10 mouse cellular contexts compared by ENCODE assay signal in the genomic region with DNA sequence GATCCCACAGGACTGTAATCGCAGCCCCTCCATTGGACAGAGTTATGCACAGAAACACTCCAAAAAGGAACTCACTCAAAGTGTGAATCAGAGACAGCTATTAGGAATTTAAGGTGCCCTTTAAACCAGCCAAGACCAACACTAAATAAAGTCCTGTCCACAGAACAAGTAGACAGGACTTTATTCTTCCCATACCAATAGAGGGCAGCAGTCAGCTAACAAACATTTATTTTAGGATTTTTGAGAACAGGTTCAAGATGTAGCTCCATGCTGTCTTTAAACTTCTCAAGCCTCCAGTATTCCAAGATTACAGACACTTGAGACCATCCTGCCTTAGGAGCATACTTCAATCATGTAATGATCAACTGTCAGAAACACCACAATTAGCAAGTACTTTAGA. TPM values are rescaled to one million over a fixed set of nuclear protein-coding genes. Genes with fewer than 3 reads are reported as not detected.
DNase-seq lines count a peak whose midpoint lies in the region; ATAC-seq and TF ChIP-seq lines count a peak whose summit lies in the region.
"Had no signal": no experiment of that assay in that cellular context is flagged by ENCODE, and none has a peak within 500 bp of the region (broad histone marks: within the 10 kb centered on the region; RNA-seq: fewer than 3 reads in every experiment).

No protein-coding gene starts in this region.

- TF ChIP-seq CTCF in heart, postnatal 0 days (IDR thresholded peaks at IDR 0.05; ENCODE audit: low read depth): peak; percentile 48

- peak; percentile 26 for DNase-seq in heart, postnatal 0 days (ENCODE audit: low spot score)
- no peak for DNase-seq in heart, adult 9 months (ENCODE audit: low spot score in 2 of 2)
- DNase-seq in lung, postnatal 10 days: peak; percentile 19
- no peak for DNase-seq in lung, adult 18-20 months
- peak; percentile 56 for DNase-seq in ZHBTc4 (ENCODE audit: low read depth, low spot score)
- peak; percentile 64 for DNase-seq in splenic B cell, adult 2 months (ENCODE audit: low read depth, low spot score)
- DNase-seq: cerebellum, adult 11-12 months had no signal

- H3K27ac ChIP-seq in heart, postnatal 0 days (ENCODE audit: low read depth): no peak overlapping the region
- H3K27ac ChIP-seq: macrophage; neural tube, embryonic 12.5 days had no signal

- WGBS in heart, postnatal 0 days: 98% methylated on average over 1 of the region's 1 CpGs

- no peak overlapping the region for H3K4me3 ChIP-seq in heart, postnatal 0 days (ENCODE audit: low read depth, low read length)
- H3K4me3 ChIP-seq: neural tube, embryonic 12.5 days had no signal

- ATAC-seq in heart, postnatal 0 days (ENCODE audit: insufficient read depth, low read depth): no peak
- no peak for ATAC-seq in frontal cortex, adult (ENCODE audit: low TSS enrichment)

- no peaks in the 10 kb centered on the region for H3K27me3 ChIP-seq in heart, postnatal 0 days (ENCODE audit: control insufficient read depth, insufficient read depth, low read length)
- H3K27me3 ChIP-seq in splenic B cell, adult 2 months (ENCODE audit: control insufficient read depth, insufficient read depth, low read length, poor library complexity, severe bottlenecking): no peaks in the 10 kb centered on the region
- H3K27me3 ChIP-seq: neural tube, embryonic 12.5 days had no signal

- no peaks in the 10 kb centered on the region for H3K9me3 ChIP-seq in heart, postnatal 0 days (replicated peaks; ENCODE audit: control insufficient read depth, low read length)
- H3K9me3 ChIP-seq: neural tube, embryonic 12.5 days had no signal

- peaks cover 14% of the 10 kb centered on the region for H3K4me1 ChIP-seq in heart, postnatal 0 days (ENCODE audit: control insufficient read depth, insufficient read depth)

- H3K4me2 ChIP-seq in heart, postnatal 0 days (ENCODE audit: low read depth, low read length): no peak overlapping the region
- H3K4me2 ChIP-seq: neural tube, embryonic 12.5 days had no signal

- H3K9ac ChIP-seq in heart, postnatal 0 days (replicated peaks; ENCODE audit: low read depth, low read length): no peak overlapping the region
- H3K9ac ChIP-seq: neural tube, embryonic 12.5 days had no signal

- H3K36me3 ChIP-seq in heart, postnatal 0 days (replicated peaks; ENCODE audit: control insufficient read depth, insufficient read depth, low read length): peaks cover 39% of the 10 kb centered on the region
- H3K36me3 ChIP-seq in splenic B cell, adult 2 months (ENCODE audit: control insufficient read depth, insufficient read depth, low read length, poor library complexity, severe bottlenecking): peaks cover 12% of the 10 kb centered on the region

- no peak for TF ChIP-seq EP300 in heart, postnatal 0 days (IDR thresholded peaks at IDR 0.05; ENCODE audit: low read depth)

RNA-seq across cellular contexts. Expression of a gene that starts 4.9 kb away (rescaled TPM):
- 11.0 and 11.2 TPM in 2 replicates for total RNA-seq in heart, postnatal 0 days (2014; rRNA removed; ENCODE audit: low replicate concordance)
- polyA plus RNA-seq in heart, postnatal 0 days (2015; fragmentation: Nextera tagmentation; extraction: Ambion mirVana): 11.4 and 12.7 TPM in 2 replicates

RNA-seq across cellular contexts. Expression of a gene that starts 23.2 kb away (rescaled TPM):
- total RNA-seq in heart, postnatal 0 days (2014; rRNA removed; ENCODE audit: low replicate concordance): 12.9 and 15.6 TPM in 2 replicates
- polyA plus RNA-seq in heart, postnatal 0 days (2015; fragmentation: Nextera tagmentation; extraction: Ambion mirVana): 9.5 and 11.4 TPM in 2 replicates

Comparison
In these comparisons a context has a peak if more than half of its experiments do, and no peak if none do; other contexts are left out.
1. DNase-seq: peak in heart, postnatal 0 days (single experiment), lung, postnatal 10 days (single experiment), ZHBTc4 (single experiment) and splenic B cell, adult 2 months (single experiment); none in heart, adult 9 months (0 of 2) and lung, adult 18-20 months (0 of 2).